Mouse (Mus musculus): Measurements from ENCODE around the gene Ptpru. TPM values are rescaled to one million over a fixed set of nuclear protein-coding genes. Genes with fewer than 3 reads are reported as not detected.

Ptpru gene
- polyA plus RNA-seq, 1 experiment from 2014 or later = 18.1 TPM

DNA sequence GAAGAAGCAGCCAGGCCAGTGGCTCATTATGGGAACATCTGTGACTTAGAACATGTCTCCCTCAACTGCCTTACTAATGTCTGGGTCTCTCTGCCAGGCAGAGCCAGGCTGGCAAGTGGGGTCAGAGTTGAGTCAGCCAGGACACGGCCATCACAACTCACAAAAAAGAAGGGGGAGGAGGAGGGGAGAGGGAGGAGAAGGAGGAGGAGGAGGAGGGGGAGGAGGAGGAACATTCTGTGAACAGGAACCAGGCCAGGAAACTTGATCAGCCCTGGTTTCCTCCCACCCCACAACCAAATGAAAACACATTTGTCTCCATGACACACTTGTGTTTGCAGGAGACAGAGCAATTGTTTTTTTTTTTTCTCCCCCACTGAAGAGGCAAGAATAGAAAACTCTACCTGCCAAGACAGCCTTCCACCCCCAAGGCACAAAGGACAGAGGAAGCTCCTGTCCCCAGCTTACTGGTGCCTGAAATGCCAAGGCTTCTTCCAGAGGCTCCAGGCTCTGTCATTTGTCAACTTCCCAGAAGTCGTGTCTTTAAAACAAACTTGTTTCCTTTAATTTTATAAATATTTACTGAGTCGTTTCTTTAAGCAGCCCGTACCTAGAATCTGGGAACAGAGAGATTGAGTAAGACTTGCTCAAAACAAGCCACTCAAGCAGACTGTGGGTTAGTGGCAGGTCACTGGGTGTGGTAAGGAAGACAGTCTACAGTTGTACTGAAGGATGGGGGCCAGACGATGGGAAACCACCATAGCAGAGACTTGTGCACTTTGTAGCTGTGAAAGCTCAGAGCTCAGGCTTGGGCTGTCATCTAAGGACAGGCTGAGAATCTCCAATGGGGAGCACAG is 94.0 kb downstream of the Ptpru start:
- WGBS = 63% methylated on average over 5 of the region's 5 CpGs
- no peaks in the 10 kb centered on the region for H3K4me1 ChIP-seq (ENCODE audit: control insufficient read depth, insufficient read depth, low read length)
- no peak overlapping the region for H3K27ac ChIP-seq (ENCODE audit: low read depth, low read length)

DNA sequence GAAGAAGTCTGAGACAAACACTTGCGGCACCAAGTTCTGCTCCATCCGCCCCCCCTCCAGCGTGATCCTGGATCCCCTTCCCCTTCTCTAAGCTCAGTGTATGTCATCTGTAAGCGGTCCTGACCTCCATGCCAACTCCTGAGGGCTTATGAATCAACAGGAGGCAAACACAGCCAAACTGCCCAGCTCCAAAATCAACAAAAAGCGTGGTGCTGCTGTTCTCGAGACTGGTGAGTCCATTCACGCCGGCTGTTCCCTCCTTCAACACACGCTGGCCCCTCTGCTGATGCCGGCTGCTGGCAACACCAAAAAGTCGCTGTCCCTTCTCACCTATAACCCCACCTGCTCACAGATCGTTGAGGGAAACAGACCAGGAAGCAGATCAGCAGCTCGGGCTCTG is 95.1 kb downstream of the Ptpru start:
- 75% methylated on average over 13 of the region's 13 CpGs for WGBS

More for the DNA sequence above, 94.0 kb downstream of the Ptpru start:
- no peaks in the 10 kb centered on the region for H3K27me3 ChIP-seq (ENCODE audit: control insufficient read depth, insufficient read depth, low read length)
- H3K4me2 ChIP-seq (ENCODE audit: low read depth, low read length) = no peak overlapping the region
- H3K9me3 ChIP-seq (ENCODE audit: control insufficient read depth, low read length) = no peaks in the 10 kb centered on the region
- ATAC-seq (ENCODE audit: low read depth) = no peak
- H3K36me3 ChIP-seq (ENCODE audit: control insufficient read depth, insufficient read depth, low read length) = no peaks in the 10 kb centered on the region
- H3K4me3 ChIP-seq (ENCODE audit: low read depth, low read length) = no peak overlapping the region
- H3K9ac ChIP-seq (replicated peaks; ENCODE audit: low read depth, low read length) = no peak overlapping the region

DNA sequence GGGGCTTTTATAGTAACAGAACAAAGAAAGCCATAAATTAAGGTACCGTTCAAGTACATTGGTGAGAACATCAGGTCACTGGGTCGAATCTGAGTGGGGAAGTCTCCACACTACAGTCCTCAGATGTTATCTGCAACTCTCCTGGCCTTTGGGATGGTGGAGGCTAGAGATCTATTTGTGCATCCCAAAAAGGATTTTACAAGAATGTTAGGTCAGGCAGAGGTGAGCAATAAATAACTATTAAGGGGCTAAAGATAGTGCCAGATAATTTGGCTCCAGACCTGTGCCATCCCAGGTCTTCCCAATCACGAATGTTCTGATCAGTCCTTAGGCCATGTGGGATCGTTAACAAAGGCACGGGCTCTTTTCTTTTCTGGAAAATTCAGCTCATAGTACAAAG is 97.5 kb downstream of the Ptpru start:
- no peak overlapping the region for H3K9ac ChIP-seq (replicated peaks; ENCODE audit: low read depth, low read length)
- no peak overlapping the region for H3K4me2 ChIP-seq (ENCODE audit: low read depth, low read length)
- H3K27ac ChIP-seq (ENCODE audit: low read depth, low read length) = no peak overlapping the region
- 59% methylated on average over 5 of the region's 5 CpGs for WGBS
- no peaks in the 10 kb centered on the region for H3K4me1 ChIP-seq (ENCODE audit: control insufficient read depth, insufficient read depth, low read length)
- H3K9me3 ChIP-seq (ENCODE audit: control insufficient read depth, low read length) = no peaks in the 10 kb centered on the region
- no peak overlapping the region for H3K4me3 ChIP-seq (ENCODE audit: low read depth, low read length)
- ATAC-seq (ENCODE audit: low read depth) = no peak
- no peaks in the 10 kb centered on the region for H3K36me3 ChIP-seq (ENCODE audit: control insufficient read depth, insufficient read depth, low read length)
- H3K27me3 ChIP-seq (ENCODE audit: control insufficient read depth, insufficient read depth, low read length) = no peaks in the 10 kb centered on the region

More for the DNA sequence above, 95.1 kb downstream of the Ptpru start:
- Histone ChIP-seq H3K27me3 (ENCODE audit: control insufficient read depth, insufficient read depth, low read length) (no peaks in the 10 kb centered on the region), H3K9ac (replicated peaks; ENCODE audit: low read depth, low read length) (no peak overlapping the region), H3K36me3 (ENCODE audit: control insufficient read depth, insufficient read depth, low read length) (no peaks in the 10 kb centered on the region), H3K27ac (ENCODE audit: low read depth, low read length) (no peak overlapping the region), H3K4me2 (ENCODE audit: low read depth, low read length) (no peak overlapping the region), H3K4me1 (ENCODE audit: control insufficient read depth, insufficient read depth, low read length) (no peaks in the 10 kb centered on the region), H3K4me3 (ENCODE audit: low read depth, low read length) (no peak overlapping the region), H3K9me3 (ENCODE audit: control insufficient read depth, low read length) (no peaks in the 10 kb centered on the region)
- ATAC-seq (ENCODE audit: low read depth) = no peak

DNA sequence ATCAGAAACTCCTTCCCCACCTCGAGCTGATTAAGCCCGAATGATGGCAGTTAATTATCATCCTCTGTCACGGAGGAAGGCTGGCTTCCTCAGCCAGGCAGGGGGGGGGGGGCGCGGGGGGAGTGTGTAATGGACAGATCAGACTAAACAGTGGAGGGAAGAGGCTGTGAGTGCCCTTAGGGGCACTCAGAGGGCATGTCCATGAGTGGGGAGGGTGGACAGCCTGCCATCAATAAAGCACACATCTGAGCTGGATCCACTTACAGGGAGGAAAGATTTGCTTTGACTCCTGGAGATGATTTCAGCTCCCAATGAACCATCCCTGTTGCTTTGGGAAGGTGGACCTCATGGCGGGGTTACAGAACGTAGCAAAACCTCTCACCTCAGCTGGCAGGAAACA is 109.5 kb downstream of the Ptpru start:
- WGBS = 38% methylated on average over 7 of the region's 7 CpGs
- Histone ChIP-seq H3K4me1 (ENCODE audit: control insufficient read depth, insufficient read depth, low read length) (no peaks in the 10 kb centered on the region), H3K9ac (replicated peaks; ENCODE audit: low read depth, low read length) (no peak overlapping the region), H3K4me2 (ENCODE audit: low read depth, low read length) (no peak overlapping the region), H3K27me3 (ENCODE audit: control insufficient read depth, insufficient read depth, low read length) (no peaks in the 10 kb centered on the region), H3K4me3 (ENCODE audit: low read depth, low read length) (no peak overlapping the region), H3K36me3 (ENCODE audit: control insufficient read depth, insufficient read depth, low read length) (no peaks in the 10 kb centered on the region), H3K9me3 (ENCODE audit: control insufficient read depth, low read length) (no peaks in the 10 kb centered on the region), H3K27ac (ENCODE audit: low read depth, low read length) (no peak overlapping the region)
- no peak for ATAC-seq (ENCODE audit: low read depth)

DNA sequence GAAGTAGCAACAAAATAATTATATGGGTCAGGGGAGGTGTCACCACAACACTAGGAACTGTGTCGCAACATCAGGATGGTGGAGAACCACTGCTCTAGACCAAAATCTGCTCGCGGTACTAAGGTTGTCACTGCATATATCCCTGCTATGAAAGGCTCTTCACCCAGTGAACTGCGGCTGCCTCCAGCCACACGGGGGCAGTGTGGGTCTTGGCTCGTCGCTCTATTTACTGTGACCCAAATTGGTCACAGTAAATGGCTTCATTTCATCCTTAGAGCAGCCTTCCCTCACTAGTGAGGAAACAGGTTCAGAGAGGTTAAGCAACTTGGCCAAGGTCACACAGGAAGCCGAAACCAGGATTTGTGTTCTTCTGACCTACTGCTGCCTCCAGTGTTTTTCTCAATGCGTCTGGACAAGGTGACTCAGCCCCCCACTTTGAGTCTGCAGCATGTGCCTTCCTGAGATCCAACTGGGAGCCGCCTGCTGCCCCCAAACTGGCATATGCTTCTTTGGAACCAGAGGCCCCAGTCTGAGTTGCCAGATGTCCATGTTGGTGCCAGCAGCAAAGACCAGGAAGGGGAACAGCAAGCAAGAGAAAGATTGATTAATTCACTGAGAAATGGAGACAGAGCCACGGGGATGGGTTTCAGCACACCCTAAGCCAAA is 114.5 kb downstream of the Ptpru start:
- Histone ChIP-seq H3K27me3 (ENCODE audit: control insufficient read depth, insufficient read depth, low read length) (no peaks in the 10 kb centered on the region), H3K4me2 (ENCODE audit: low read depth, low read length) (no peak overlapping the region), H3K27ac (ENCODE audit: low read depth, low read length) (no peak overlapping the region), H3K36me3 (ENCODE audit: control insufficient read depth, insufficient read depth, low read length) (no peaks in the 10 kb centered on the region), H3K4me1 (ENCODE audit: control insufficient read depth, insufficient read depth, low read length) (no peaks in the 10 kb centered on the region), H3K9ac (replicated peaks; ENCODE audit: low read depth, low read length) (no peak overlapping the region), H3K4me3 (ENCODE audit: low read depth, low read length) (no peak overlapping the region), H3K9me3 (ENCODE audit: control insufficient read depth, low read length) (no peaks in the 10 kb centered on the region)
- WGBS = 61% methylated on average over 11 of the region's 11 CpGs
- ATAC-seq (ENCODE audit: low read depth) = no peak

DNA sequence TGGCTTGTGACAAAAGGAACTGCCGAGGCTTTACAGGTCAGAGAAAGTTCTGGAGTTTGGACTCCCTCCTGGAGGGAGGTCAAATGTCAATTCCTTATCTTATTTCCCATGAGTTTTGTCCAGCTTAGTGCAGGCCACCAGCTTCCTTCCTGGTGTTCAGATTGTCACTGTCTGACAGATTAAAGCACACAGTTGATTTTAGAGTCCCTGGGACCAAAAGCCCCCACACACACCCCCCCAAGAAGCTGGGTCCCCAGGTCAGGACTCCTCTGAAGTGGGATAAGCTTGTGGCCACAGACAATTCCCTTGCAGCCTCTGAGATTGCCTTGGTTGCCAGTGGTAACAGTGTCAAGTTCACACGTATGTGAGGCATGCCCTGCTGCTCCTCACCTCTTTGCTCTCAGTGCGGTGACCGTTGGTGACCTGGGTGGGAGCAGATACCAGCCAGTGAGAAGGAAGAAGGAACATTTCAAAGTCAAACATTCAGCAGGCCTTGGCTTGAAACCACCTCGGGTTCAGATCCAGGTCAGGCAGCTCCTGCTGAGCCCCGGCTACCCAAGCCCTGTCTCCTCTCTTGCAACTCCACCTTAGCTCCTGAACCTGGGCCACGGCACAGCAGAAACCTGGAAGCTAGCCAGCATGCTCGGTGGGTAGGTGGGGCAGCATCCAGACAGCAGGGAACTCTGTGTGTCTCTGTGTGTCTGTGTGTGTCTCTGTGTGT is 115.8 kb downstream of the Ptpru start:
- no peak overlapping the region for H3K27ac ChIP-seq (ENCODE audit: low read depth, low read length)
- no peaks in the 10 kb centered on the region for H3K9me3 ChIP-seq (ENCODE audit: control insufficient read depth, low read length)
- H3K4me2 ChIP-seq (ENCODE audit: low read depth, low read length) = no peak overlapping the region
- WGBS = 30% methylated on average over 8 of the region's 8 CpGs
- H3K4me1 ChIP-seq (ENCODE audit: control insufficient read depth, insufficient read depth, low read length) = no peaks in the 10 kb centered on the region
- no peaks in the 10 kb centered on the region for H3K36me3 ChIP-seq (ENCODE audit: control insufficient read depth, insufficient read depth, low read length)
- no peaks in the 10 kb centered on the region for H3K27me3 ChIP-seq (ENCODE audit: control insufficient read depth, insufficient read depth, low read length)
- ATAC-seq (ENCODE audit: low read depth) = no peak
- no peak overlapping the region for H3K9ac ChIP-seq (replicated peaks; ENCODE audit: low read depth, low read length)
- H3K4me3 ChIP-seq (ENCODE audit: low read depth, low read length) = no peak overlapping the region

DNA sequence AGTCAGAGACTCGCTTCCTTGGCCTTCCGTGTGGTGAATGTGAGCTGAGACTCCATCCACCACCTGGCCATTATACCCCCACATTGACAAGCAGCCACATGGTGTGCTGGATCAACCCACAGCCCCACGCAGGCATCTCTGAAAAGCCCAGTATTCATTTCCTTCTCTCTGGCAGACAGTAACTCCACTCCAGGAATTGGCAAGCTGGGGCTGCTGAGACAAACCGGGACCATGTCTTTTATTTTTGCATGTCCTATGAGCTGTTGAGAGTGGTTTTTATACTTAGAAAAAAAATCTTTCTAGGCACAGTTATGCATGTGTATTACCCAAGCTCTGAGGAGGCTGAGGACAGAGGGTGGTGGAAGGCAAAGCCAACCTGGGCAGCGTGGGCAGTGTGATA is 118.9 kb downstream of the Ptpru start:
- Histone ChIP-seq H3K9me3 (ENCODE audit: control insufficient read depth, low read length) (no peaks in the 10 kb centered on the region), H3K27ac (ENCODE audit: low read depth, low read length) (no peak overlapping the region), H3K9ac (replicated peaks; ENCODE audit: low read depth, low read length) (no peak overlapping the region), H3K4me2 (ENCODE audit: low read depth, low read length) (no peak overlapping the region), H3K27me3 (ENCODE audit: control insufficient read depth, insufficient read depth, low read length) (no peaks in the 10 kb centered on the region), H3K4me3 (ENCODE audit: low read depth, low read length) (no peak overlapping the region), H3K4me1 (ENCODE audit: control insufficient read depth, insufficient read depth, low read length) (no peaks in the 10 kb centered on the region), H3K36me3 (ENCODE audit: control insufficient read depth, insufficient read depth, low read length) (no peaks in the 10 kb centered on the region)
- 78% methylated on average over 5 of the region's 5 CpGs for WGBS
- ATAC-seq (ENCODE audit: low read depth) = no peak
